Mouse (Mus musculus) left cerebral cortex, adult 9 months (tissue): ENCODE data around the gene St6galnac4.

ENCODE experiments used
- DNase-seq, 2 experiments: peaks; one replicate each; pipeline ENCODE4 v3.0.0; 2022; ENCODE audit warnings: low spot score in 2 of 2

St6galnac4 gene

DNA sequence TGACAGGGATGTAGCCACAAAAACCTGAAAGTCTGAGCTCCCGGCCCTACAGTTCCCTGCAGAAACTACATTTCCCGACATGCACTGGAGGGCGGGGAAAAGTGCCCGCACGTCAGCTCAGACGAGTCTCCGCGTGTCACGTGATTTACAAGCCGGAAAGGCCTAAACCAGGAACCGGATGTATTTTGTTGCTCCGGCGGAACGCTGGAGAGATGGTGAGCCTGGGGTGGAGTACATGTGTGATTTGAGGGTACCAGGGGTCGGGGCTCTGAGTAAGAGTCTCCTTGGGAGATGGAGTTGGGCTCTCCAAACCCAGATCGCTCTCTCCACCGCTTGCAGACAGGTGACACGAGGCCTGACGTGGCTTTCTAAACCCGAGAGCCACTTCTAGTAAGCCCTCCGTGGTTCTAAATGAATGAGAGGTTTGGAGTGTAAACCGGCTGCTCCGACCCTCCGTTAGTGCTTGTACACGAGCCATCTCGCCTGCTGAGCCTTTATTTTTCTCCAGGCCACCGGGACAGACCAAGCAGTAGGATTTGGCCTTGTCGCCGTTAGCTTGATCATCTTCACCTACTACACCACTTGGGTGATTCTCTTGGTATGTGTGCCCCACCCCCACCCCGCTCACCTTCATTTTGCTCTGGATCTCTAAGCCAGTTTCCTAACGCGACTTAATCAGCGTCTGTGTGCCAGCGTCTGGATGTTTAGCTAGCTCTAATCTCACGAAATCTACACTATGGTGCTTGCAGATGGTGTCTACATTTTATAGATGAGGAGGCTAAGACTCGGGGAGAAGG is 16.0 kb upstream of the St6galnac4 start, which contains the start of gene Dpm2:
TSS of gene Dpm2 (plus strand) at position 161 of the 797 bp plus-strand sequence.
- DNase-seq = peak; percentile 88 to 94

DNA sequence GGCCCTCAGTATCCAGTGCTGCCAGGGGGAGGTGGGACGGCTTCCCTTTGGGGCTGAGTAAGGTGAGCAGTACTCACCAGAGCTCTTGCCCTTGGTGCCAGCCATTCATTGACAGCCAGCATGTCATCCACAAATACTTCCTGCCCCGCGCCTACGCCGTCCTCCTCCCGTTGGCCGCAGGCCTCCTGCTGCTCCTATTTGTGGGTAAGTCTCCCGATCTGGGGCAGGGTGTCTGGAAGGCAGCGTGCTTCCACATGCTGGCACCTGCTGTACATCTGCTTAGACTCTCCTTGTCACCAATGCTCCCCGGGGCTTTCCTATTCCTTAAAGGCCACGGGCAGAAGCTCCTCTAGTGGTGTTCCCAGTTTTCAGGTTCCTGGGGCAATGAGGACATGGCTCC is 14.7 kb upstream of the St6galnac4 start:
- DNase-seq = no peak

DNA sequence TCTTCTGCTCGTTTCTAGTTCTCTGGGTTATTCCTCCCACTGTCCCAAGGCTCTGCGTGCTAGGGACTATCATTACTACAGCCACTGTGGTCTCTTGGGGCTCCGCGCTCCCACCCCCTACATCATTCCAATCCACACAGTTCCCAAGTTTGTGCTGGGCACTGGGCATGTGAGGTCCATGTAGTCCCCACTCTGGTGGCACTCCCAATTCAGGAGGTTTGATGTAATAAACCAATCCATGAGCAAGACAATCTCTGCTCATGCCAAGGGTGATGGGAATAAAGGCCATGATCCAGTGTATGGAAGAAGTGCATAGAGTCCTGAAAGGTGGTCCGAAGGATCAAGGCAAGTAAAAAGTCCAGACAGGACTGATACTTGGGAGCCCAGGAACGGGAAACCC is 12.4 kb upstream of the St6galnac4 start, which contains the start of gene Pip5kl1:
TSS of gene Pip5kl1 (plus strand) at position 301 of the 400 bp plus-strand sequence.
- DNase-seq = no peak

GRCm38 (mm10) chr2:32574901-32575585 is 11.9 kb upstream of the St6galnac4 start:
- peak in 1 of 2 experiments; percentile 90 for DNase-seq

GRCm38 (mm10) chr2:32575586-32576160 is 11.2 kb upstream of the St6galnac4 start, which contains the start of gene 9430097D07Rik:
9430097D07Rik (minus strand) TSS chr2:32575684.
- DNase-seq = peak in 1 of 2 experiments; percentile 78

DNA sequence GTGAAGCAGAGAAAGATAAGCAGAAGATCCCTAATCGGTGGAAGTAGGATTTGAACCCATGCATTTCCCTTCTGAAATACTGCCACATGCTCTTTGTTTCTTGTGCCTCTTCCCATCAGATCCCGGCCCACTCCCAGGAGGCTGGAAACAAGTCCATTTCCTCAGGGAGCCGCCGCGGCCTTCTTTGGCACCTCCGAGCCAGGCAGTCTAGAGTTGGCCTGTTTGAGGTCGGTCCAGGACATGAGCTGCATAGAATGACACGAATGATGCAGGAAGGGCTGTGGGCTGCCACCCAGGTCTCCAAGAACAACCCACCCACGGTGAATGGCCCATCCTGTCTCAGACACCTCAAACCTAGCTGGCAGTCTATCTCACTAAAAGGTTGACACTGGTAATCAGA is 10.4 kb upstream of the St6galnac4 start:
- DNase-seq = no peak

GRCm38 (mm10) chr2:32578146-32579046 is 8.5 kb upstream of the St6galnac4 start:
- DNase-seq = no peak

DNA sequence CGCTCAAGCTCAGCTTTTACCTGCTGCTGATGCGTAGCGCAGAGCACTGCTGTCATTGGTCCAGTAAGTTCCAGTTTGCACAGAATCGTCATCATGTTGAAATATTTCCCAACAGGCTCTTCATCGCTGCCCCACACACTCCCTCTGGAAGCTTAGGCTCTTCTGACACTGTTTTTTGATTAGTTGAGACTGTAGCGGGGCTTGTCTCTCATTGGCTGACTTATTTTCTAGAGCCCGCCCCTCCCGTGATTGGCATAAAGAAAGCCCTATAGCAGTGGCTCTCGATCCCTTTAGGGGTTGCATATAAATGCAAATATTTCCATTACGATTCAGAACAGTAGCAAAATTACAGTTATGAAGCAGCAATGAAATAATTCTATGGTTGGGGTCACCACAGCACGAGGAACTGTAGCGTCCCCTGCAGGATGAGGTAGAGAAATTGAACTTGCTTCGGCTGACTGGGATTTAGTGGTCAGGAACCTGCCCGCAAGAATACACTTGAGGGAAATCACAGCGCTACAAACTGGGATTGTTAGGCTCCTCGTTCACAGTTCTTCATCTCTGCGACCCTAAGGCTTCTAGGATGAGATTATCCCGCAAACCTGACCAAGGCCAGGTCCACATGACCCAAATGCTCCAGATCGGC is 5.3 kb upstream of the St6galnac4 start:
- DNase-seq = peak; percentile 67 to 90

DNA sequence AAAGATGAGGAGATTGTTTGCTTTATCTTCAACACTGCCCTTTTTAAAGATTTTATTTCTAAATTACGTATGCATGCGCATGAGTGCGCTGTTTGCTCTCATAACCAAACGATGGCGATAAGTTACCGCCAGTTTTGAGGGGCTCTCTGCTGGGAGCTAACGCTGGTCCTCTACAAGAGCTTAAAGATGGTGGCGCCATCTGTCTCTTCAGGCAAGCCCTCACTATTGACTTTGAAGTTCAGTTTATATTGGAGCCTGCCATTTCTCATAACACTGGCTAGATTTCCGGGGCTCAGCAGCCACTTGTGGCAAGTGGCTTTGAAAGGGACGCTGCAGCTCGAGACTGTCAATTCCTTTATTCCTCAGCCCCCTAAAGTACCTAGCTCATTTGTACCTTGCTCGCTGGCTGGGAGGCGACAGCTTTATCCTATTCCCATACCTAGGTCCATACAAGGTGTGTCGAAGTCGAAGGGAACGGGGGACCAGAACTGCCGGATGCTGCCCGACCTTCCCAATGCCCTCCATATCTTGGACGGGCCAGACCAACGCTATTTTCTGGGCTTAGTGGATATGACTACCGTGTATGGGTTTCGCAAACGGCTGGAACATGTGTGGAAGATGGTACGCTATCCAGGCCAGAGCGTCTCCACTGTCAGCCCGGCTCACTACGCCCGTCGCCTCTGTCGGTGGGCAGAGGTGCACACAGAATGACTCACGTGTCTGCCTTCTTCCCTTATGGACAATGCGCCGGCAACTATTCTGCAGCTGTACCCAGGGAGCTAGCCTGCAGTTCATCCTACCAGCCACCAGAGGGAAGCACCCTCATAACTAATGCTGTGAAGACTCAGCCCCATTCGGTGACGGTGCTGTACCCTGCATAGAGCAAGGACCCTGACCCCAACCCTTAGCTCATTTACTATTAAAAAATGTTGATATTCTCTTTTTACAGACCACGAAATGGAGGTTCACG is 3.8 kb upstream of the St6galnac4 start:
- DNase-seq = peak in 1 of 2 experiments; percentile 94

DNA sequence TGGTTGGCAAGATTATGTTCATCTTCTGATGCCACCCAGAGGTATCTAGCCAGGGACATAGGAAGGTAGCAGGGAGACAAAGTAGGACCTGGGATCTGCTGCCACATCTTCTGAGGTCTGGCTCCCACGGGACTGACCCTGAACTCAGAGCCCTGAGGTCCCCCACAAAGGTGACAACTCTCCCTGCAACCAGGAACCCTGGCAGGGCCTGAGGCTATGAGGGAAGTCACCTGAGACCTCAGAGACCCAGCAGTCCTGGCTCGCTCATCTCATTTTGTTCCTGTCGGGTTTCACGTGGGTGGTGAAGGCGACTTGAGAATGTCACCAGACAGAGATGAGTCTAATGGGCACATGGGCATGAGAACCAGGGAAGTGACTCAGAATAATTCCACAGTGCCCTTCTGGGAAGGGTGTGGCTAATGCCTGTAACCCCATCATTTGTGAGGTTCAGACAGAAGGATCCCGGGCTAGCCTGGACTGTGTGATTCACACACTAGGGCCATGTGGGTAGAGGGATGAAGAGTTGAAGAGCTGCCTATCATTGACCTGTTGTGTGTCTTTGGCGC is 1.7 kb upstream of the St6galnac4 start:
- no peak for DNase-seq

DNA sequence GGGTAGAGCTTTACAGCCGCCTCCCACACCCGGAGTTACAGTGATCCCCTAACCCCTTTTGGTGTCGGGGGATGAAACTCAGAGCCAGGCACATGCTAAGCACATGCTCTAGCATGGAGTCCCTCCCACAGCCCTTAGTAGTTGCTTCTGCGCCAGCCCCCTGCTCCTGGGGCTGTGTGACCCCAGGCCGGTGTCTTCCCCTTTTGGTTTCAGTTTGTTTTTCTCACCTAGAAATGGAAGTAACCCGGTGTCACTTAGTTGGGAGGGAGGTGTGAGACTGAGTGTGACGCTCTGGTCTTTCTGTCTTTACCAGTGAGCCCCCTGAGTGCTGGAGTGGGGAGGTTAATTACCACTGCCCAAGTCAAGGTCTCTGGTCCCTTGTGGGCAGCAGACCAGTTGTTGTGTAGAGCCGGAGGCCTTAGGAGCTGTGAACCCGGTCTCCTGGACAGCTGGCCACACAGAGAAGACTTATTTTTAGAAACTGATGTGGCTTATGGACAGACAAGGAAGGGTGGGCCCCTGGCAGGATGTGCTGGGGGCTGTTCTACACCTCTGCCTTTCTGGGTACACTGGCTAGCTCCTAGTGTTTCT is 931 bp downstream of the St6galnac4 start:
- no peak for DNase-seq

DNA sequence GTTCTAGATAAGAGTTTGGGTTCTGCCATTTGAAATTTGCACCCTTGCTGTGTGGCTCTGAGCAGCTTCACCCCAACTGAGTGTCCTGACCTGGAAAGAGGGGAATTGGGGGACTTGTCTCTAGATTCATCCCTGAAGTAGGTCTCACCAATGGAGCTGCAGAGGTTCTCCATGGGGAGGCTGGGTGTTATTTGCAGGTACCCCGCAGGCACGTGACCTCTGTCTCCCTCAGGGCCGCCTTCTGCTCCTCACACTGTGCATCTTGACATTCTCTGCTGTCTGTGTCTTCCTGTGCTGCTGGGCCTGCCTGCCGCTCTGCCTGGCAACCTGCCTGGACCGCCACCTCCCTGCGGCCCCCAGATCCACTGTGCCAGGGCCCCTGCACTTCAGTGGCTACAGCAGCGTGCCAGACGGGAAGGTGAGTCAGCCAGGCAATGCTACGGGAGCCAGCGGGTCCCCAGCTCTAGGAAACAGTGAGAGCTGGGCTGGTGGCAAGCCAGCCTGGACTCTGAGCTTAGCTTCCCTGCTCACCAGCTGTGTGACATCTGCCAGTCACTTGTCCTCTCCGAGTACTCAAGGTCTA is 2.4 kb downstream of the St6galnac4 start:
- no peak for DNase-seq

DNA sequence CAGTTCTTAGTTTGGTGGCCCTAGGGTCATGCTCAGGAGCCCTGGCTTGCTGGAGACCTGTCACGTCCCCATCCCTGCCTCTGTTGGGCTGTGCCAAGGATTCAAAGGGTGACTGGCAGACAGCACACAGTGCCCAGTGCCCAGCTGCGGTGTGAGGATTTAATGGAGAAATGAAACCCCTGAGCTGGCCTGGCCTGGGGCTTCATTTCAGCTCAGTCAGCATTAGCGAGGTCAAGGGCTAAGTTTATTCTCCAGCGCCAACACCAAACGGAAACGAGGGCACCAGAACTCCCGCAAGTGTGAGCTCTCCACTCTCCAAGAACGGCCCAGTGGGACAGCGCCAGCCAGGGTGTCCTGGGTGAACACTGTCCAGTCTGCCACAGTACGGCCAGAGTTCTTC is 3.3 kb downstream of the St6galnac4 start:
- no peak for DNase-seq

- DNase-seq = no peak
Observed at GRCm38 (mm10) chr2:32591249-32591648, 4.4 kb downstream of the St6galnac4 start.

- no peak for DNase-seq
Observed at GRCm38 (mm10) chr2:32596725-32597124, 9.8 kb downstream of the St6galnac4 start.

GRCm38 (mm10) chr2:32597248-32597647 is 10.4 kb downstream of the St6galnac4 start:
- DNase-seq = no peak

GRCm38 (mm10) chr2:32597699-32598098 is 10.8 kb downstream of the St6galnac4 start:
- DNase-seq = no peak

DNA sequence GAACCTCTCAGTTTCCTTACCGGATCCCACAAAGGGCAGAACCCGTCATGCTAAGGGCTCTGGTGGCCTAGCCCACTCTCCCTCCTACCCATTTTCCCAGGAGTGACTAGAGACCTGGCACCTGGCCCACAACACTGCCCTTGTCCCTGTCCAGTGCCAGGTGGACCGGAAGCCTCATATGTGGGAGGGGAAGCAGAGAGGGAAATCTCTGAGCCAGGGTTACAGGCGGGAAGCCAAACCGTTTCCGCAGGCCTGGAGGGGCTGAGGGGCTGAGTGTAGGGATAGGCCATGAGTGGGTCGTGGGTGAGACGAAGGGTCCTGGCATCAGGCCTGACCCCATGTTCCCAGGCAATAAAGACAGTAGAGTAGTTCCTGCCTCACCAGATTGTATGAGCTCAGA is 11.6 kb downstream of the St6galnac4 start:
- no peak for DNase-seq

DNA sequence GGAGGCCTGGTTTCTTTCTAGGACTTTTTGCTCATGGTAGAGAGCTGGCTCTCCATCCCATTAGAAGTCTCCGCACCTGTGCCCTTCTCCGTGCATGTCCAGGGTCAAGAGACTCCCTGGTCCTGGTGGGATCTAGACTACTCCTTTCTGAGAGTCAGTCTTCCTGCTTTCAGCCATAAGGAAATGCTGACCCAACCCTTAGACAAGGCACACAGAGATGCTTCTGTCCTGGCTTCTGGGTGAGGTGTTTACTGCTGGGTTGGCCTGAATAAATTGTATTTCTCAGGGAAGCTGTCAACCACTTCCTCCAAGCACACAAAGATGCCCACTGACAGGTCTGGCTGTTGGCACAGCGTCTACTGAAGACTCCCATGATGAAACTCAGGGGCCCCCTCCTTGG is 12.5 kb downstream of the St6galnac4 start, which contains the start of gene St6galnac6:
TSS of gene St6galnac6 (plus strand) at position 301 of the 400 bp plus-strand sequence.
- DNase-seq = no peak
